Mouse (Mus musculus) heart, embryonic 10.5 days (tissue): ENCODE results near the gene Rps3. TPM values are rescaled to one million over a fixed set of nuclear protein-coding genes. Genes with fewer than 3 reads are reported as not detected.

ENCODE experiments used
- DNase-seq: peaks from one replicate; pipeline ENCODE4 v3.0.0-alpha.2; 2017; ENCODE audit warnings: low spot score
- H3K27ac ChIP-seq: fragments of 300-500 bp; sonication (generic); 2 replicates; pipeline ENCODE4 v1.5.1; 2016; ENCODE audit warnings: mild to moderate bottlenecking
- H3K27me3 ChIP-seq: fragments of 300-500 bp; sonication (generic); 2 replicates; pipeline ENCODE4 v1.6.1; 2016; ENCODE audit warnings: mild to moderate bottlenecking; ENCODE audit not compliant: poor library complexity, insufficient read depth, severe bottlenecking
- H3K36me3 ChIP-seq: fragments of 300-500 bp; sonication (generic); 2 replicates; pipeline ENCODE4 v1.6.1; 2016; ENCODE audit warnings: mild to moderate bottlenecking, moderate library complexity
- H3K4me1 ChIP-seq: fragments of 300-500 bp; sonication (generic); 2 replicates; pipeline ENCODE4 v1.6.1; 2016; ENCODE audit warnings: mild to moderate bottlenecking
- H3K4me3 ChIP-seq: fragments of 300-500 bp; sonication (generic); 2 replicates; pipeline ENCODE4 v1.5.1; 2016; ENCODE audit warnings: mild to moderate bottlenecking, moderate library complexity
- H3K9me3 ChIP-seq: fragments of 300-500 bp; sonication (generic); 2 replicates; pipeline ENCODE4 v1.6.1; 2016; ENCODE audit warnings: mild to moderate bottlenecking, moderate library complexity
- WGBS: fragments of 180-500 bp; shearing (Covaris S2); methylation state at CpG from one replicate; pipeline ENCODE4 v1.1.7; 2016; 5-methylcytosine and 5-hydroxymethylcytosine counted together
- polyA plus RNA-seq: library from polyadenylated mRNA; unstranded; fragments of >200 nt; fragmentation: Nextera tagmentation; extraction: Ambion mirVana; gene quantifications from 2 replicates; pipeline ENCODE4 v1.2.1, GENCODE M21; 2016

The Rps3 gene
- polyA plus RNA-seq, 1 experiment from 2014 or later, result 596 TPM

- no peaks in the 10 kb centered on the region for H3K9me3 ChIP-seq
- peaks cover 17% of the 10 kb centered on the region; the same call in 1 of the 2 replicates for H3K27me3 ChIP-seq
- H3K4me3 ChIP-seq, result no peak overlapping the region
- H3K27ac ChIP-seq, result peak overlapping the region; percentile 17; the same call in 1 of the 2 replicates
- no peak for DNase-seq
- peaks cover 29% of the 10 kb centered on the region for H3K4me1 ChIP-seq
- H3K36me3 ChIP-seq, result peaks cover 58% of the 10 kb centered on the region
- 80% methylated on average over 14 of the region's 14 CpGs for WGBS
These were observed 9.7 kb downstream of the Rps3 start for GRCm38 (mm10) chr7:99473638-99474407.

DNA sequence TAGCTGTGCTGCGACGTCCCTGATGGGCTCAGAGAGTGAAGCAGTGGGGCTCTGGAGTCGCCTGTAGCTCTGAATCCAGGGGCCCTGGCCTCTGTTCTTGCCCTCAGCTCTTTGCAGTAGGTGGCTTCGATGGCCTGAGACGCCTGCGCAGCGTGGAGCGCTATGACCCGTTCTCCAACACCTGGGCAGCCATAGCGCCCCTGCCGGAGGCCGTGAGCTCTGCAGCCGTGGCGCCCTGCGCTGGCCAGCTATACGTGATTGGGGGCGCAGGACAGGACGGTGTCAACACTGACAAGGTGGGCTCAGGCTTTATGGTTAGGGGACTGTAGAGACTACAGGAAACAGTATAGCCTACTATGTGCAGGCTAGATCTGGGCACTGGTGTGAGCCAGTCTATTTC is 12.0 kb downstream of the Rps3 start:
- 54% methylated on average over 18 of the region's 18 CpGs for WGBS
- Histone ChIP-seq H3K4me1 (peaks cover 49% of the 10 kb centered on the region), H3K9me3 (no peaks in the 10 kb centered on the region), H3K27me3 (peaks cover 30% of the 10 kb centered on the region; the same call in 1 of the 2 replicates), H3K27ac (no peak overlapping the region), H3K36me3 (peaks cover 35% of the 10 kb centered on the region), H3K4me3 (no peak overlapping the region)
- DNase-seq, result peak; percentile 74

- H3K9me3 ChIP-seq, result no peaks in the 10 kb centered on the region
- H3K27ac ChIP-seq, result no peak overlapping the region
- H3K27me3 ChIP-seq, result peaks cover 30% of the 10 kb centered on the region; the same call in 1 of the 2 replicates
- H3K4me1 ChIP-seq, result peaks cover 58% of the 10 kb centered on the region
- no peak overlapping the region for H3K4me3 ChIP-seq
- 80% methylated on average over 17 of the region's 17 CpGs for WGBS
- peaks cover 29% of the 10 kb centered on the region for H3K36me3 ChIP-seq
- peak; percentile 71 for DNase-seq
These were observed 13.7 kb downstream of the Rps3 start for GRCm38 (mm10) chr7:99469680-99470405.

GRCm38 (mm10) chr7:99468283-99469132 is 15.0 kb downstream of the Rps3 start:
- WGBS, result 2% methylated on average over 141 of the region's 145 CpGs
- peak overlapping the region; percentile 67 for H3K4me3 ChIP-seq
- H3K9me3 ChIP-seq, result no peaks in the 10 kb centered on the region
- DNase-seq, result peak; percentile 87
- H3K27me3 ChIP-seq, result peaks cover 30% of the 10 kb centered on the region; the same call in 1 of the 2 replicates
- peak overlapping the region; percentile 94 for H3K27ac ChIP-seq
- peaks cover 47% of the 10 kb centered on the region for H3K4me1 ChIP-seq
- peaks cover 24% of the 10 kb centered on the region for H3K36me3 ChIP-seq

DNA sequence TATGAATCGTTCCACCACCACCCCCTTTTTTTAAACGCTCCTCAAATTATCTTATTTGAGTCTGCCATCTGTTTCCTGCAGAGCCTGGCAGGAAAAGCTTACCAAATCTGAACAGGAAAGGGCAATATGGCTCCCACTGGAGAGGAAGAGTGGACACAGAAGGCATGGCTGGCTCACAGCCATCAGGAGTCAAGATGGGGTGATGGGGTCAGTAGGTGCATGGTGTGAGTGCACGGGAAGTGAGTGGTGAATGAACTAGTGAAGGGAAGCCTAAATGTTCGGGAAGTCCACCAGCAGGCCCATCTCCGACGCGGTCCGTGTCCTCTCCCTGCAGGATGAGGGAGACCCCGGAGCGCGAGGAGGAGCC is 15.6 kb downstream of the Rps3 start:
- no peak for DNase-seq
- WGBS, result 22% methylated on average over 9 of the region's 11 CpGs
- peak overlapping the region; percentile 67 for H3K4me3 ChIP-seq
- H3K4me1 ChIP-seq, result peaks cover 46% of the 10 kb centered on the region
- peak overlapping the region; percentile 94 for H3K27ac ChIP-seq
- H3K36me3 ChIP-seq, result peaks cover 19% of the 10 kb centered on the region
- H3K27me3 ChIP-seq, result peaks cover 30% of the 10 kb centered on the region; the same call in 1 of the 2 replicates
- H3K9me3 ChIP-seq, result no peaks in the 10 kb centered on the region

DNA sequence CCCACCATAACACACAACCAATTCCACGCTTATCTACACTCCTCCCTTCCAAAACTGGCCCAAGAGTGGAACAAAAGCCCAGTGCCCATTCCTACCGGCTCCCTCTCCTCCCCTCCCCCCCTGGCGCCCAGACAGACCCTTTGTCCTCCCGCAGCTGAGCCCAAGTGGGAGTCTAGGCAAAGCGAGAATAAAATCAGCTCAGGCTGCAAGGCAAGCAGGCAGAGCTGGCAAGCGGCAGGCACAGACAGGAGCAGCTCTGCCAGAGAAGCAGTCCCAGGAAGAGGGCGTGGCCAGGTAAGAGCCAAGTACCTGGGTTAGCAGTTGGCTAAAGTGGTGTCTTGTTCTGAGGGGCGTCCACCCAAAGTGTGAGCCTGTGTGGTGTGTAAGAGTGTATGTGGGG is 17.7 kb downstream of the Rps3 start, which contains the start of gene Klhl35:
Klhl35 (plus strand) TSS at position 194 of the 400 bp plus-strand sequence.
- Histone ChIP-seq H3K36me3 (peaks cover 11% of the 10 kb centered on the region), H3K4me3 (no peak within 1 kb of the TSS; the same call in 1 of the 2 replicates), H3K27me3 (peaks cover 28% of the 10 kb centered on the region; the same call in 1 of the 2 replicates), H3K9me3 (no peaks in the 10 kb centered on the region), H3K27ac (peak within 1 kb of the TSS; percentile 63), H3K4me1 (peaks cover 46% of the 10 kb centered on the region)
- WGBS, result 18% methylated on average over 8 of the region's 8 CpGs
- no peak for DNase-seq

DNA sequence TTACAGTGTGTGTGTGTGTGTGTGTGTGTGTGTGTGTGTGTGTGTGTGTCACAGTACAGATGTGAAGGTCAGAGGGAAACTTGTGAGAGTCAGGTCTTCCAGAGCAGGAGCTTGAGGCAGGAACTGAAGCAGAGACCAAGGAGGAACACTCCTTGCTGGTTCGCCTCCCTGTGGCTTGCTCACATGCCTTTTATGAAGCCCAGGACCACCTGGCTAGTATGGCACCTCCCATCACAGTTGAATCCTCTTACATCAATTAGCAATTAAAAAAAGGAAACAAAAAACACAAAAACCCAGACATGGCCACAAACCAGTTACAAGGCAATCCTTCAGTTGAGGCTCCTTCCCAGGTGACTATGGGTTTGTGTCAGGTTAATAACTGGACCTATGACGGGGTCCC is 20.4 kb downstream of the Rps3 start:
- H3K4me3 ChIP-seq, result no peak overlapping the region
- H3K27ac ChIP-seq, result no peak overlapping the region
- WGBS, result 83% methylated on average over 2 of the region's 2 CpGs
- peaks cover 35% of the 10 kb centered on the region for H3K4me1 ChIP-seq
- H3K27me3 ChIP-seq, result peaks cover 11% of the 10 kb centered on the region; the same call in 1 of the 2 replicates
- peaks cover 38% of the 10 kb centered on the region for H3K36me3 ChIP-seq
- DNase-seq, result no peak
- no peaks in the 10 kb centered on the region for H3K9me3 ChIP-seq

DNA sequence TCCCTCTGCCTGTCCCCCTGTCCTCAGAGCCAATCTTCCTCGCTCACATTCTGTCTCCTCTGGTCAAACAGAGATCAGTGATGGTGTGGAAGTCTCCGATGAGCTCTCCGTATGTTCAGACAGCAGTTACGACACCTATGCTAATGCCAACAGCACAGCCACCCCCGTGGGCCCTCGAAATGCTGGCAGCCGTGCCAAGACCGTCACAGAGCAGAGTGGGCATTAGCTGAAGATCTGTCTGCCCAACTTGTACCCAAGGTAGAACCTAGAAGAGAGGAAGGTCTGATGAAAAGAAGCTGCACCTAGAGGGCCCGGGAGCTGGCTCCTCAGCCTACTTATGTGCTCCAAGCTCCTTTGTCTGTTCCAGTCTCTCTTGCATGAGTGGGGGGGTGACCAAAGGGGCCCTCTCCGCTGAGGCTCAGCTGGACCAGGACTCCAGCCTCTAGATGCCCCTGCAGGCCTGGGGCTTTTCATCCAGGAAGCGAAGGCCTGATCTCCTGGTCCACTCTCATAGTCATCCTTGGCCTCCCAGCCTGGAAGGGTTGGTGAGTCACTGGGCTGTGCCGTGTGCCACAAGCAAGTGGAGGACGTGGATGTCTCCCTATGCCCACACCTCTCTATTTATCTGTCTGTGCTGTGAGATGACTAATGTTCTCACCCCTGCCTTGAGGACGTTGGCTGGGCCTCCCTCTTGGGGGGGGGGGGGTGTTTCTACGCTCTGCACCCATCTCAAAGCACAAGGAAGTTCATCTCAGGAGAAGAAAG is 23.5 kb downstream of the Rps3 start:
- peaks cover 59% of the 10 kb centered on the region for H3K36me3 ChIP-seq
- WGBS, result 86% methylated on average over 14 of the region's 15 CpGs
- no peaks in the 10 kb centered on the region for H3K9me3 ChIP-seq
- H3K27me3 ChIP-seq, result 0 out of 2 replicates have a peak, but pooled peaks cover 4% of the 10 kb centered on the region
- peaks cover 17% of the 10 kb centered on the region for H3K4me1 ChIP-seq
- no peak for DNase-seq
- H3K27ac ChIP-seq, result no peak overlapping the region
- no peak overlapping the region for H3K4me3 ChIP-seq

GRCm38 (mm10) chr7:99458849-99459248 is 24.7 kb downstream of the Rps3 start:
- H3K4me1 ChIP-seq, result peaks cover 14% of the 10 kb centered on the region
- DNase-seq, result no peak
- H3K36me3 ChIP-seq, result peaks cover 59% of the 10 kb centered on the region
- H3K4me3 ChIP-seq, result no peak overlapping the region
- no peak overlapping the region for H3K27ac ChIP-seq
- H3K27me3 ChIP-seq, result 0 out of 2 replicates have a peak, but pooled peaks cover 4% of the 10 kb centered on the region
- H3K9me3 ChIP-seq, result no peaks in the 10 kb centered on the region
- WGBS, result 88% methylated on average over 8 of the region's 8 CpGs

- H3K36me3 ChIP-seq, result peaks cover 43% of the 10 kb centered on the region
- 0 out of 2 replicates have a peak, but pooled peaks cover 4% of the 10 kb centered on the region for H3K27me3 ChIP-seq
- no peaks in the 10 kb centered on the region for H3K9me3 ChIP-seq
- WGBS, result 79% methylated on average over 4 of the region's 4 CpGs
- peaks cover 32% of the 10 kb centered on the region for H3K4me1 ChIP-seq
- H3K27ac ChIP-seq, result no peak overlapping the region
- no peak for DNase-seq
- H3K4me3 ChIP-seq, result no peak overlapping the region
These were observed 29.5 kb downstream of the Rps3 start for GRCm38 (mm10) chr7:99454044-99454443.

- DNase-seq, result no peak
- H3K27ac ChIP-seq, result peak overlapping the region; percentile 2; the same call in 1 of the 2 replicates
- H3K9me3 ChIP-seq, result no peaks in the 10 kb centered on the region
- H3K4me3 ChIP-seq, result no peak overlapping the region
- 0 out of 2 replicates have a peak, but pooled peaks cover 4% of the 10 kb centered on the region for H3K27me3 ChIP-seq
- H3K4me1 ChIP-seq, result peaks cover 35% of the 10 kb centered on the region
- 61% methylated on average over 7 of the region's 7 CpGs for WGBS
- peaks cover 33% of the 10 kb centered on the region for H3K36me3 ChIP-seq
These were observed 30.7 kb downstream of the Rps3 start for GRCm38 (mm10) chr7:99452859-99453258.

GRCm38 (mm10) chr7:99450703-99451102 is 32.8 kb downstream of the Rps3 start:
- no peaks in the 10 kb centered on the region for H3K9me3 ChIP-seq
- no peak overlapping the region for H3K27ac ChIP-seq
- 0% methylated on average over 3 of the region's 3 CpGs for WGBS
- peaks cover 17% of the 10 kb centered on the region for H3K36me3 ChIP-seq
- peaks cover 28% of the 10 kb centered on the region for H3K4me1 ChIP-seq
- H3K4me3 ChIP-seq, result no peak overlapping the region
- no peak for DNase-seq
- H3K27me3 ChIP-seq, result no peaks in the 10 kb centered on the region
